Mouse (Mus musculus): Measurements from ENCODE around the gene Rab28.

Rab28 gene

DNA sequence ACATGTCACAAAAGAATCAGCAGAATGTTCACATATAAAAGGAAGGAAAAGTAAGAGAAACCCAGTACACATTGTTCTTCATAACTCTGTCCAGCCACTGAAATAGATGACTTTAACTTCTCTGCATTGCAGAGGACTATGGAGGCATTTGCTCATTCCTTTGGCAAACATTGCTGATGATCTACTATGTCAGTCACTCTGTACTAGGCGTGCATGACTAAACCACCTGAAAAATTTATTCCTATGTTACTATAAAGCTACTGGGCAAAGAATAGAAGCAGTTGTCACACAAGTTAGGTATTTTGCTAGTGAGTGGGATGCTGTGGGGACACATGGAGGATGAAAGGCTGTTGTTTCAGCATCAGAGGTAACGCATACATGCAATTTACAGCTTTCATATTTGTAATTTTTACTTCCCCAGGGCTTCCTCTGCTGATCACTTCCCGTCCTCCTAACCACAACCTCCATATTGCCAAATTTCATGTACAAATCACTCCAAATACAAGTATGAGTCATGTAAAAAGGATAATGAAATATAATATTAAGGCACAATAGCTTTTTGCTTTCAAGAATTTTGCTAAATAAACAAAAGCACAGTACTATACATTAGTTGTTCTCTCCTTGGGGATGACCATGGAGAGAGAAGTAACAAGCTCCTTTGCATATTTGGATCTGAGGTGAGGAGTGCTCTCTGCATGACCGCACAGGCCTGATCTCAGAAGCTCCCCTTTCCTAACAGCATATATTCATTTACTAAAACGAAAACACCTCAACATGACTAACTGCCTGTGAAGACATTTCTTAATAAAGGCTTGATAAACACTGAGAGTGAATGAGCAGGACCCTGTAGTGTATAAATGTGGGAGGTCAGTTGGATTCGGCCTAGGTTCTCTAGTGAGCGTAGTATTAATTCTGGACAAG lies 80.5 kb downstream of the Rab28 start:
- DNase-seq (ENCODE audit: low spot score in 2 of 2): no peak

DNA sequence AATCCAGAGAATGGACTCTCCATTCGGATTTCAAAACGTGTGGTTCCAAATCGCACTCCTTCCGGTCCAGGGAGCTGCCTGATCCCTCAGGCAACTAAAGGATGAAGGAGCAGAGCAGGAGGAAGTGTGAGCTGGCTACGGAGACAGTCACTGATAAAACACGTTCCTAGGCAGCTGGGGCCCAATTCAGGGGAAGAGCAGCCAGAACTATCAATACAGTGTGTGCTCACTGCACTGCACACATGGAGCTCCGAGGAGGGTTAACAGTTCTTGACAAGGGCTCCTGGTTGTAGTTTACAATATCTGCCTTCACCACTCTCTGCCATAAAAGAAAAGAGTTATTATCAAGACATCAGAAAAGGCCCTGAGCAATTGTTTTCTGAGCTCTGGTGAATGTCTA lies 82.4 kb downstream of the Rab28 start:
- no peak for DNase-seq (ENCODE audit: low spot score in 2 of 2)

DNA sequence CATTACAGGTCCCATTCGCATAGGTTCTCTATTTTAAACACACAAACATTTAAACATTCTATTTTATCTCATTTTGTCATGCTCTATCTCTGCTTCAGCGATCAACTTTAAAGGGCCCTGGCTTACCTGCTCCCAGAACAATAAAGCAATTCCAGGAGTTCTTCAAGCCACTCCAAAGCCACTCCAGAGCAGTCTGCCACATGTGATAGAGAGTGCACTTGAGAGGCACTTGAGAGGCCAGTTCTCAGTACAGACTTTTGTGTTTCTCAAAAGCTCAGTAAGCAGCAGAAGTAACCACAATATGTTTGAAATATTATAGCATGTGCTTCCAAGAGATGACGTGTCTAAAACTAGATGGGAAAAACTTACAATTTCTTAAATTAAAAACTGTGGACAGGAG lies 86.2 kb downstream of the Rab28 start:
- DNase-seq (ENCODE audit: low spot score in 2 of 2): no peak

DNA sequence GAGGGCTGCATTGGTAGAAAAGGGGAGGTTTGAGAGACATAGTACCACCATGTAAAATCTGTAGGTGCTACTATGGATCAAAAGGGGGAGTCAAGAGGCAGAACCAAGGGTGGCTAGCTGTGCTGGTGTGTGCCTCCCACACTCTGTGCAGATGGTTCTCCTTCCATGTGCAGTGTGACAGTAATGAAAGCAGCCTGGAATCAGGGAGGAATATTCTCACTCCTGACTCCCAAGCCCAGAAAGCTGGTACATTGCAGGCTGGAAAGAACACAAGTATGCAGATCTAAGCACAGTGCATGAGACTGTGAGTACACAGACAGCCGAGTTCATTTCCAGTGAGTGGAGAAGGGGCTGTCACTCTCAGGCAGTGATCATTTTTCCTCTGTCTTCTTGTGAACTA lies 89.0 kb downstream of the Rab28 start:
- DNase-seq (ENCODE audit: low spot score in 2 of 2): peak in 1 of 2 experiments; percentile 32

DNA sequence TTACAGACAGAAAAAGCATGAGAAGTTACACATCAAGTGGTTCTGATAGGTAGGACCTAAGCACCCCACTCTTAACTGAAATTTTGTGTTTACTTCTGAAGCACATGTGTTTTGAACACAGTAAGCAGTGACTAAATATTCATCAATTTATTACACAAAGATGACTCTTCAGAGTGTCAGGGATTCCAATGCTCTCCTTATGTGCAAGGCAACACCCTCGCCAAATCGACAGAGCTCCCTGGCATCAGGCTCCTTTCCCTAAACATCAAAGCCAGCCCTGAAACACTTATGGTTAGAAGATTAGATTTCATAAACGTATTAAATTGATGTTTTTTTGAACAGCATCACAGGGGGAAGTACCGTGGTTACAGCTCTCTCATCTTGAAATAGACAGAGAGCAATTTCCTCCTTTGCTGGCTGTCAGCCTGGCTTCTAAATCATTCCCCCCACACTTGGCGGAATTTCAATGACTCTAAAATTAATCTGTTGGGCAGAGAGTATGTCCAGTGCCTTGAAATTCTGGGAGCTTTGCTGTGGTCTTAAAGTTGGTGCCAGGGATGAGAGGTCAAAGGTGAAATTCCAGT lies 97.4 kb downstream of the Rab28 start:
- DNase-seq (ENCODE audit: low spot score in 2 of 2): peak in 1 of 2 experiments; percentile 28

DNA sequence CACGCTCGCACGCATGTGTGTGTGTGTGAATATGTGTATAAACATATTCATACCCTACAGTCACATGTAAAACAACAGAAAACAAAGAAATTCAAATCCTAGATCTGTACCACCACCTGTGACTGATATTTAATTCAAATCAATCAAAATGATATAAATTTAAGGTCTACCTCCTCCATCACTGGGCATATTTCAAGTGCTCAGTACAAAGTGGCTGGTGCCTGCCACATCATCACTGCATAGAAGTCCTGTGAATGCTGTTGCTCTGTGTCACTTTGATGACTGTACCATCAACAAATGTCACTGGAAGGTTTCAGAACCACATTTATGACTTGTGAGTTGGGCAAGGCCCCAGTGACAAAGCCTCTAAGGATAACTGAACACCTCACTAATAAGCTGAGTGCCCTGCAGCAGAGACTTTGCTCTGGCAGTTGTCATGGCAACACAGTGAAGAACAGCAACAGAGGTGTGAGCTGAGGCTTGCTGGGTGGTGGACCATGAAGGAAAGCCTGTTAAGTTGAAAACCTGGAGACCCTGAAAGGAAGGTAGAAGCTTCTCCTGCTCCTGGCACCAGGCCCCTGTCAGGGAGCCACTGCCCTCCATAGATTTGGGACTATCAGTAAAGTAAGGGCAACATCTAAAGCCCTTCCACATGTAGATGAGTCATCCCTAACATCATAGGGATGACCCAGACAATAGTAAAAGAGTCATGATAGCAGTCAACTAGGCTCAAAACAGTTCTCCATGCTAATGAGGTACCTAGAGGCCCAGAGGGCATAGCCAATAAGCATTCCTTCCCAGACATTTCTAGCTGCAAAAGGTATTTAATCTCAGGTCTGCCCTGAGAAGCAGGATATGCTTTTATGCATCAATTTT lies 111.5 kb downstream of the Rab28 start:
- peak in 1 of 2 experiments; percentile 12 for DNase-seq (ENCODE audit: low spot score in 2 of 2)

DNA sequence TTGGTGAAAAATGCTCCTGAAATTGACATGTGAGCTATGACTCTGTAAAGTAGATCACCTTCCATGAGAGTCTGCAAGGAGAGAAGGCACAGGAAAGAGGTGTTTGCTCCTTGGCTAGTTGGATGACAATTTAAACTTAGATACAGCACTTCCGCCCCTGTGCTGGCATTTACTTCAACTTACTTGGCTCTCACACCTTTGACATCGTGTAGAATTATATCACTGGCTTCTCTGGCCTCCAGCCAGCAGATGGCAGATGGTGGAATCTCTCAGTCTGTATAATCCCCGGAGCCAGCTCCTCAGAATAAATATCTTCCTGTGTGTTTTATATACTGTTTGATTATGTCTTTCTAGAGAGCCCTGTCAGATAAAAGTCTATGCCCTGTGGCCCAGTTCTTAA lies 112.8 kb downstream of the Rab28 start:
- peak; percentile 36 to 55 for DNase-seq (ENCODE audit: low spot score in 2 of 2)

DNA sequence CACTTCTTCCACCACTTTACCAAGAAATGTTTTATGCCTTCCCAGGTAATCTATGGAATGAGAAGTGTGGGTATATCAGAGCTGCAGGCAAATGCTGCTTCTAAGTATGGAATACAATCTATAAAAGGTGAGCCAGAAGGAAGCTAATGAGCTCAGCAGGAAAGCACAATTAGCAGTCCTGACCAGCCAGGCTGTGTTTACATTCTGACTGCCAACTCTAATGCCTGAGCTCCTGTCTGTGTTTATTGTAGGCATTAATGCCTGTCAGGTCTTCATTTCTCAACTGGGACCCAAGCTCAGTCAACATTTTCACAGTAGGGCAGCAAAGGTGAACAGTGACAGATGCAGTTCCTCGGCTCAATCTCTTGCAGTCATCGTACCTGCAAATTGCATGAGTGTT lies 129.9 kb downstream of the Rab28 start:
- no peak for DNase-seq (ENCODE audit: low spot score in 2 of 2)

All from right cerebral cortex, postnatal 36 days (tissue).